Mouse (Mus musculus) liver, embryonic 14 days (tissue): ENCODE measurements around the gene Mecom. TPM values are rescaled to one million over a fixed set of nuclear protein-coding genes. Genes with fewer than 3 reads are reported as not detected.

ENCODE experiments used
- polyA plus RNA-seq: library from polyadenylated mRNA; depleted of rRNA; stranded (reverse); fragments of >200 nt; gene quantifications from 2 replicates; pipeline ENCODE4 v1.2.3, GENCODE M21; 2012; rRNA removed

Gene Mecom
- polyA plus RNA-seq: 0.68 and 0.81 TPM in 2 replicates

GRCm38 (mm10) chr3:30547908-30548307 is at the start of gene Mecom:
Gene Mecom (minus strand): TSS chr3:30548008.

Other genes with a start within 250 kb of the Mecom start
- not detected in 2 replicates for gene Actrt3, start 51.9 kb upstream of the Mecom start, polyA plus RNA-seq
- 5.1 and 7.9 TPM in 2 replicates for gene Mynn, start 54.1 kb upstream of the Mecom start, polyA plus RNA-seq
- not detected in 2 replicates for gene Lrriq4, start 96.5 kb upstream of the Mecom start, polyA plus RNA-seq
- gene Lrrc34, start 99.9 kb upstream of the Mecom start, polyA plus RNA-seq: 0.03 and 0.05 TPM in 2 replicates
- not detected in 2 replicates for gene Lrrc31, start 151.8 kb upstream of the Mecom start, polyA plus RNA-seq
- 0.05 TPM in 2 replicates for gene Samd7, start 198.3 kb upstream of the Mecom start, polyA plus RNA-seq
- gene Sec62, start 244.9 kb upstream of the Mecom start, polyA plus RNA-seq: 27.7 and 30.8 TPM in 2 replicates